Mouse (Mus musculus) mouse embryonic stem cell (cell line): Measurements from ENCODE around the gene Gc.

ENCODE experiments used
- in situ Hi-C, 2 experiments: fragments of 300-500 bp; cut with MboI; formaldehyde crosslinking; loops; 1 replicate in 1 of 2; 3 replicates in 1 of 2; pipeline ENCODE4 v1.14.3; 2019 to 2020; ENCODE audit warnings: low sequenced_read_pairs in 2 of 2, low pct_unique_long_range_greater_than_20kb in 1 of 2, mixed read lengths in 1 of 2; ENCODE audit not compliant: unreplicated experiment in 1 of 2

Gene Gc

GRCm38 (mm10) chr5:89381340-89381739 is 76.4 kb downstream of the Gc start:
- in situ Hi-C loops = loop anchor here in 1 of 2 experiments (10.0 to 25.0 kb wide), 2 partner anchors 157 to 594 kb away; no protein-coding TSS in a partner anchor

- in situ Hi-C loops = no loop called here
Observed at GRCm38 (mm10) chr5:89370140-89370539, 87.6 kb downstream of the Gc start.

GRCm38 (mm10) chr5:89368045-89368743 is 89.5 kb downstream of the Gc start:
- in situ Hi-C loops = no loop called here
